ENCODE assay signal across 10 mouse cellular contexts in genomic region chr1:22989521-22990221, GRCm38 (mm10).
"Had no signal": no experiment of that assay in that cellular context is flagged by ENCODE, and none has a peak within 500 bp of the region (broad histone marks: within the 10 kb centered on the region; RNA-seq: fewer than 3 reads in every experiment).

No protein-coding gene starts in this region.

- DNase-seq: kidney, adult 8-10 months; kidney, postnatal 36 days; layer of hippocampus, adult 9-11 months; layer of hippocampus, postnatal 36 days; liver; liver, embryonic 13.5 days; liver, postnatal 0 days; lung, postnatal 4 days; right cerebral cortex, postnatal 14 days; thymus, postnatal 36 days had no signal
